Mouse (Mus musculus): ENCODE results near the gene Socs7. TPM values are rescaled to one million over a fixed set of nuclear protein-coding genes. Genes with fewer than 3 reads are reported as not detected.

Gene Socs7
- polyA plus RNA-seq, 1 experiment from 2014 or later, result 3.2 TPM

DNA sequence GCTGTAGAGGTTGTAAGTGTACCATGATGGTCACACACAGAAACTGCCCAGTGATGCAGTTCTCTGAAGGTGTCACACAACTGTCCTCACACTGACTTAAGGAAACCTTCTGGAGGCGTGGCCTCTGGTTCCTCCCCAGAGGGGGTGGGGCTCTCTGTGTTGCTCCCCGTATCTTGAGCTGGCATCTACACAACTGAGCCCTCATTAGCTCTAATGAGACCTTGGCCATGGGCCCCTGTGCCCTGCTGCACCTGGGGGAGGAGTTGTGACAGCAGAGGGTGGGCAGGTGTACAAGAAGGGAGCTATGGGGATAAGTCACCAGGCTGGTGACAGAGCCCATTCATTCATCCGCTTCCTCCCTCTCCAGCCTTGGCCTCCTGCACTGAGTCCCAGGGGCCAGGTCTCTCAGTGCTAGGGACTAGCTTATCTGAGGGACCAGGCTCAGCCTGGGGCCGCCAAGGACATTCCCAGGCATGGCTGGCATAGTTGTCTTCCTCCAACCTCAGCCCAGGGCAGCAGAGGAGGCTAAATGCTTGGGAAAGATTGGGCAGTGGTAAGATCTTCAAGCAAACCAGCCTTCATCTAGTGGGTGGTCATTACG lies 61.8 kb downstream of the Socs7 start:
- Histone ChIP-seq H3K27me3 (ENCODE audit: control insufficient read depth, insufficient read depth, low read length) (no peaks in the 10 kb centered on the region), H3K36me3 (ENCODE audit: control insufficient read depth, insufficient read depth, low read length) (no peaks in the 10 kb centered on the region), H3K27ac (ENCODE audit: low read depth, low read length) (no peak overlapping the region), H3K4me2 (ENCODE audit: low read depth) (no peak overlapping the region), H3K9me3 (ENCODE audit: control insufficient read depth, low read length) (no peaks in the 10 kb centered on the region), H3K4me3 (ENCODE audit: low read depth, low read length) (no peak overlapping the region), H3K4me1 (ENCODE audit: control insufficient read depth, insufficient read depth, low read length) (peaks cover 12% of the 10 kb centered on the region), H3K9ac (ENCODE audit: low read length) (no peak overlapping the region)
- DNase-seq (ENCODE audit: low spot score), result no peak
- WGBS, result 56% methylated on average over 5 of the region's 5 CpGs
- ATAC-seq (ENCODE audit: insufficient read depth, low FRiP score, low TSS enrichment), result no peak

DNA sequence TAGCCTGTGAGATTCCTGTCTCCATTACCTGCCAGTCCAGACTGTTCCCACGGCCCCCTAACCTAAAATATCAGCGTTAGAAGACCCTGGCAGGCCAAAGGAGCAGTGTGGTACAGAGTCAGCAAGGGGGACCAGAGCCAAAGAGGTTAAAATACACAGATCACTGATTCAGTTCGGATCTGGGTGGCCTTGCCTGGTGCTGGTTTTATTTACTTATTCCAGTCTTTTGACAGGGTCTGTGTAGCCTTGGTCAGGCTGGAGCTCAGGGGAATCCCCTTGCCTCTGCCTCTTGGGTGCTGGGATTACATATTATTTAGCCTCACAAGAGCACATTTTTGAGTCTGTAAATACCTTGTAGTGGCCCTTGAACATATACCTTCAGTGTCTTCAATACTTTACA lies 62.5 kb downstream of the Socs7 start:
- ATAC-seq (ENCODE audit: insufficient read depth, low FRiP score, low TSS enrichment) (no peak), DNase-seq (ENCODE audit: low spot score) (no peak)
- Histone ChIP-seq H3K4me2 (ENCODE audit: low read depth) (no peak overlapping the region), H3K4me3 (ENCODE audit: low read depth, low read length) (no peak overlapping the region), H3K36me3 (ENCODE audit: control insufficient read depth, insufficient read depth, low read length) (no peaks in the 10 kb centered on the region), H3K4me1 (ENCODE audit: control insufficient read depth, insufficient read depth, low read length) (peaks cover 12% of the 10 kb centered on the region), H3K9ac (ENCODE audit: low read length) (no peak overlapping the region), H3K9me3 (ENCODE audit: control insufficient read depth, low read length) (no peaks in the 10 kb centered on the region), H3K27me3 (ENCODE audit: control insufficient read depth, insufficient read depth, low read length) (no peaks in the 10 kb centered on the region), H3K27ac (ENCODE audit: low read depth, low read length) (no peak overlapping the region)
- 75% methylated on average over 3 of the region's 3 CpGs for WGBS

DNA sequence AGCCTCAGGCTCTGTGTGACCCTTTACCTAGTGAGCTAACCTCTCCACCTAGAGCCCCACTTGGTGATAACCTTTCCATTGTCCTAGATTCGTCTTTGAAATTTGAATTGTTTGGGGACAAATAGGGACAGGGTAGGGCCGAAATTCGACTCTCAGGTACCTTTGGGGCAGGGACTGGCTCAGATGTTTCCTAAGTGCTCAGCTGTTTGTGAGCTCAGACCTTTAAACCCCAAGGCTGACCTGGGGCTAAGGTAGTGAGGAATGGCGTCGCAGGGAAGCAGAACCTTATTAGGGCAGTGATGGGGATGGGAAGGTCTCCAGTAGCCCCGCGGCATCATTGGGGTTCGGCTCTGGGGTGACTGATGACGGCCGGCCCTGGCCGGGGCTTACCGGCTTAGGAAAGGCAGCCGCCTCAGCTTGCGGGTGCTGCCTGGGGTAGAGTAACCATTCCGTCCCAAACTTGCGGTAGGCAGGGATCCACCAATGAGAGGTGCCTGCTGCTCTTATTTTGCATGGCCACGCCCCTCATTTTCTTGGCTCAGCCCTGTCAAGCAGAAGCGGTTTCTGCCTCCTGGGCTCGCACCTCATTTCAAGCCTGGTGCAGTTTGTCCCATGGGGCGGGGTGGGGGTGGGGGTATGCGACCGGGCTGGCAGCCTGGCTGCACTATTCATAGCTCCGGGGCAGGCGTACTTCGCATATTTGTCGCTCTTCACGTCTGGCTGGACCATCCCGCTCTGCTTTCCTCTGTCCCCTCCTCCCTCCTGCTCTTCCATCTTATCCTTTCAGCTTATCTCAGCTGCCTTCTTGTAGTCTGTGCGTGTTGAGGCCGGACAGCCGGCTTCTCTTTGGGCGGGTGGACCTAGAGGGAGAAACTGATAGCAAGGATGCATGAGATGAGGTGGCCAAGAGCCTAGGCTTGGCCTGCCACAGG lies 65.7 kb downstream of the Socs7 start:
- H3K9ac ChIP-seq (ENCODE audit: low read length), result peak overlapping the region; percentile 37
- ATAC-seq (ENCODE audit: insufficient read depth, low FRiP score, low TSS enrichment), result peak; percentile 74
- H3K4me2 ChIP-seq (ENCODE audit: low read depth), result peak overlapping the region; percentile 50
- peak overlapping the region; percentile 12; the same call in 1 of the 2 replicates for H3K4me3 ChIP-seq (ENCODE audit: low read depth, low read length)
- H3K4me1 ChIP-seq (ENCODE audit: control insufficient read depth, insufficient read depth, low read length), result peaks cover 9% of the 10 kb centered on the region
- WGBS, result 1% methylated on average over 32 of the region's 32 CpGs
- DNase-seq (ENCODE audit: low spot score), result peak; percentile 77
- H3K9me3 ChIP-seq (ENCODE audit: control insufficient read depth, low read length), result no peaks in the 10 kb centered on the region
- no peaks in the 10 kb centered on the region for H3K27me3 ChIP-seq (ENCODE audit: control insufficient read depth, insufficient read depth, low read length)
- H3K27ac ChIP-seq (ENCODE audit: low read depth, low read length), result no peak overlapping the region
- H3K36me3 ChIP-seq (ENCODE audit: control insufficient read depth, insufficient read depth, low read length), result no peaks in the 10 kb centered on the region

DNA sequence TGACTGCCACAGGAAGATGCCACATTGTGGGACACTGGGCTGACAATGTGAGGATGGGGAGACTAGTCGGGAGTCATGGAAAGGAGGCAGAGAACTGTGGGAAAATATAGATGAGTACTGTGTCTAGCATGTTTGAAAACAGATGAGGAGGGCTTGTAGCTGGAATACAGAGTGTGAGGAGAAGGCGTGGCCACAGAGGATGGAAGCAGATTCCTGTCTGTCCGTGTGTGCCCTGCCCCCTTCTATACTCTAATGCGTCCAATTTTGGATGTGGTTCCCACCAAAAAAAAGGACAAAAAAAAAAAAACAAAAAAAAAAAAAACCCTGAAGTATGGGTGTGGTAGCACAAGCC lies 66.4 kb downstream of the Socs7 start:
- H3K4me2 ChIP-seq (ENCODE audit: low read depth), result peak overlapping the region; percentile 50
- H3K9me3 ChIP-seq (ENCODE audit: control insufficient read depth, low read length), result no peaks in the 10 kb centered on the region
- H3K4me3 ChIP-seq (ENCODE audit: low read depth, low read length), result 0 out of 2 replicates have a peak overlapping the region, but pooled peaks have one; percentile 4
- DNase-seq (ENCODE audit: low spot score), result no peak
- H3K4me1 ChIP-seq (ENCODE audit: control insufficient read depth, insufficient read depth, low read length), result peaks cover 9% of the 10 kb centered on the region
- 67% methylated on average over 4 of the region's 4 CpGs for WGBS
- no peak for ATAC-seq (ENCODE audit: insufficient read depth, low FRiP score, low TSS enrichment)
- H3K27ac ChIP-seq (ENCODE audit: low read depth, low read length), result no peak overlapping the region
- no peaks in the 10 kb centered on the region for H3K36me3 ChIP-seq (ENCODE audit: control insufficient read depth, insufficient read depth, low read length)
- H3K27me3 ChIP-seq (ENCODE audit: control insufficient read depth, insufficient read depth, low read length), result no peaks in the 10 kb centered on the region
- H3K9ac ChIP-seq (ENCODE audit: low read length), result no peak overlapping the region

DNA sequence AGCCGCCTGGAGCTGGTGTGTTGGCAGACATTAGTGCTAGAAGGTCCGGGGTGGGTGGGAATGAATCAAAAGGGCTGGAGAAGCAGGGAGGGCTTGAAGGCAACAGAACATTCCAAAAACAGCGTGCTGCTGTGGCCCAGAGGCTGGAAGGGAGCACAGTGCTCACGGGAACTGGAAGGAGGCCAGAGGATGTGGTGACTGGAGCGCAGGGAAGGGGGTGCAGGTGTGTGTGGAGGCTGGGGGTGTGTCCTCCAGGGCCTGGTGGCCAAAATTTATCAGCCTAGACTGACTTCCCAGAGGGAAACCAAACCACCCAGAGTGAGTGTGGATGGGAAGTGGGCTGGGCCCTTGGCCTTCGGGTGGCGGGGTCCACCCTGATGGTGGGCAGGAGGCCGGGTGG lies 67.3 kb downstream of the Socs7 start:
- WGBS, result 84% methylated on average over 8 of the region's 8 CpGs
- ATAC-seq (ENCODE audit: insufficient read depth, low FRiP score, low TSS enrichment), result no peak

DNA sequence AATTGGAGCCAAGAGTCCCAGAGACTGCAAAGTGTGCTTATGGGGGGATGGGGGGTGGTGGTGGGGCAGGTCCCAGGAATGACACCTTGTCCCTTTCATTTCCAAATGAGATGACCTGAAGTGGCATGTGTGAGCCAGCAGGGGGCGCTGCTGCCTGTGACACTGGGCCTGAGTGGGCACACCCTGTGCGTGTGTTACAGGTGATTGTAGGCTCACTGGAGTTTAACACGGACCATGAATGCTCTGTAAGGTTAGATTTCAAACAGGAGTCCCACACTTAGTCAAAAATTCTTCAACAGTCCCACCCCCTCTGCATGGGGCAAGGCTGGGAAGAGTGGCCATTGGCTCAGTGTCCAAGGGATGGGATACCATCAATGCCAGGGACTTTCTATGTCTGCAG lies 69.7 kb downstream of the Socs7 start:
- no peak for ATAC-seq (ENCODE audit: insufficient read depth, low FRiP score, low TSS enrichment)
- 15% methylated on average over 3 of the region's 3 CpGs for WGBS
- H3K4me1 ChIP-seq (ENCODE audit: control insufficient read depth, insufficient read depth, low read length), result peaks cover 16% of the 10 kb centered on the region
- no peak overlapping the region for H3K4me2 ChIP-seq (ENCODE audit: low read depth)
- no peak overlapping the region for H3K27ac ChIP-seq (ENCODE audit: low read depth, low read length)
- no peaks in the 10 kb centered on the region for H3K36me3 ChIP-seq (ENCODE audit: control insufficient read depth, insufficient read depth, low read length)
- no peaks in the 10 kb centered on the region for H3K9me3 ChIP-seq (ENCODE audit: control insufficient read depth, low read length)
- no peak overlapping the region for H3K4me3 ChIP-seq (ENCODE audit: low read depth, low read length)
- no peaks in the 10 kb centered on the region for H3K27me3 ChIP-seq (ENCODE audit: control insufficient read depth, insufficient read depth, low read length)
- peak; percentile 55 for DNase-seq (ENCODE audit: low spot score)
- no peak overlapping the region for H3K9ac ChIP-seq (ENCODE audit: low read length)

More for the DNA sequence above, 67.3 kb downstream of the Socs7 start:
- no peaks in the 10 kb centered on the region for H3K36me3 ChIP-seq (ENCODE audit: control insufficient read depth, insufficient read depth, low read length)
- no peak overlapping the region for H3K4me2 ChIP-seq (ENCODE audit: low read depth)
- no peaks in the 10 kb centered on the region for H3K27me3 ChIP-seq (ENCODE audit: control insufficient read depth, insufficient read depth, low read length)
- H3K9me3 ChIP-seq (ENCODE audit: control insufficient read depth, low read length), result no peaks in the 10 kb centered on the region
- H3K27ac ChIP-seq (ENCODE audit: low read depth, low read length), result no peak overlapping the region
- no peak overlapping the region for H3K4me3 ChIP-seq (ENCODE audit: low read depth, low read length)
- H3K9ac ChIP-seq (ENCODE audit: low read length), result no peak overlapping the region
- DNase-seq (ENCODE audit: low spot score), result no peak
- H3K4me1 ChIP-seq (ENCODE audit: control insufficient read depth, insufficient read depth, low read length), result peaks cover 8% of the 10 kb centered on the region

DNA sequence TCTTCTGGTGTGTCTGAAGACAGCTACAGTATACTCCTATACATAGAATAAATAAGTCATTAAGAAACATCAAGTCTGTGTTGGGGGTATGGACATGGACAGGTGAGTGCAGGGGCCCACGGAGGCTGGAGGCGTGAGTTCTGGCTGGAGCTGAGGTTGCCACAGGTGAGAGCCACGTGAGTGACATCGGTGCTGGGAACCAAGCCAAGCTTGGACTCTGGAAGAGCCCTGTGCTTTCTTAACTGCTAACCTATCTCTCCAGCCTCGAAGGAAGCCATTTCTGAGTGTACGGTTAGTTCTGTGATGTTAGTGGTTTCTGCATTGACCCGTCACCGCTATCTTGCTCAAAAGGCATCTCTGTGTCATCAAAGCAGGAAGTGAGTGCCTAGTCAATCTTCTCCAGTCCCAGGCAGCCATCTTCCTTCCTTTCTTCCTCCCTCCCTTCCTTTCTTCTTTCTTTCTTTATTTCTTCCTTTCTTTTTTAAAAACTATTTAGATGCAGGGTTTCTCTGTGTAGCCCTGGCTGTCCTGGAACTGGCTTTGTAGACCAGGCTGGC lies 70.7 kb downstream of the Socs7 start:
- no peak overlapping the region for H3K4me3 ChIP-seq (ENCODE audit: low read depth, low read length)
- H3K4me2 ChIP-seq (ENCODE audit: low read depth), result no peak overlapping the region
- peaks cover 18% of the 10 kb centered on the region for H3K4me1 ChIP-seq (ENCODE audit: control insufficient read depth, insufficient read depth, low read length)
- ATAC-seq (ENCODE audit: insufficient read depth, low FRiP score, low TSS enrichment) (no peak), DNase-seq (ENCODE audit: low spot score) (no peak)
- no peak overlapping the region for H3K27ac ChIP-seq (ENCODE audit: low read depth, low read length)
- no peaks in the 10 kb centered on the region for H3K9me3 ChIP-seq (ENCODE audit: control insufficient read depth, low read length)
- H3K36me3 ChIP-seq (ENCODE audit: control insufficient read depth, insufficient read depth, low read length), result no peaks in the 10 kb centered on the region
- no peaks in the 10 kb centered on the region for H3K27me3 ChIP-seq (ENCODE audit: control insufficient read depth, insufficient read depth, low read length)
- H3K9ac ChIP-seq (ENCODE audit: low read length), result no peak overlapping the region
- 87% methylated on average over 8 of the region's 8 CpGs for WGBS

DNA sequence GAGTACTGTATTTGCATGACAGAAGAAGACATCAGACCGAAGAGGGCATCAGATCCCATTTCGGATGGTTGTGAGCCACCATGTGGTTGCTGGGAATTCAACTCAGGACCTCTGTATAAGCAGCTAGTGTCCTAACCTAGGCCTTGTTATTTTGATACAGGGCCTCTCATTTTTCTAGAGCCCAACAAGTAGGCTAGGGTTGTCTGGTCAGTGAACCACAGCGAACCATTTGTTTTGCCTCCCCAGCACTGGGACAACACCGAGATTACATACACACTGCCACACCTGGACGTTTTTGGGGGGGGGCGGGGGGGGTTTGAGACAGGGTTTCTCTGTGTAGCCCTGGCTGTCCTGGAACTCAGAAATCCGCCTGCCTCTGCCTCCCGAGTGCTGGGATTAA lies 71.8 kb downstream of the Socs7 start:
- no peak overlapping the region for H3K27ac ChIP-seq (ENCODE audit: low read depth, low read length)
- no peak overlapping the region for H3K4me3 ChIP-seq (ENCODE audit: low read depth, low read length)
- H3K36me3 ChIP-seq (ENCODE audit: control insufficient read depth, insufficient read depth, low read length), result no peaks in the 10 kb centered on the region
- no peaks in the 10 kb centered on the region for H3K27me3 ChIP-seq (ENCODE audit: control insufficient read depth, insufficient read depth, low read length)
- peaks cover 18% of the 10 kb centered on the region for H3K4me1 ChIP-seq (ENCODE audit: control insufficient read depth, insufficient read depth, low read length)
- no peaks in the 10 kb centered on the region for H3K9me3 ChIP-seq (ENCODE audit: control insufficient read depth, low read length)
- H3K9ac ChIP-seq (ENCODE audit: low read length), result no peak overlapping the region
- ATAC-seq (ENCODE audit: insufficient read depth, low FRiP score, low TSS enrichment) (no peak), DNase-seq (ENCODE audit: low spot score) (no peak)
- H3K4me2 ChIP-seq (ENCODE audit: low read depth), result no peak overlapping the region
- WGBS, result 81% methylated on average over 8 of the region's 8 CpGs
